Mouse (Mus musculus) ES-E14 (cell line): Measurements from ENCODE around the gene Med25.

Source experiments
- CHD2 ChIP-seq: IDR thresholded peaks from 2 replicates; pipeline ENCODE4 v1.6.1; 2014; ENCODE audit warnings: mild to moderate bottlenecking, low read depth, low read length, inconsistent platforms
- HCFC1 ChIP-seq: IDR thresholded peaks from 2 replicates; pipeline ENCODE4 v1.6.1; 2012; ENCODE audit warnings: low read length, inconsistent platforms, borderline replicate concordance; ENCODE audit not compliant: insufficient read depth
- MAFK ChIP-seq: IDR thresholded peaks from 2 replicates; pipeline ENCODE4 v1.6.1; 2014; ENCODE audit warnings: mild to moderate bottlenecking, low read depth, low read length, inconsistent platforms; ENCODE audit not compliant: insufficient read depth
- ZC3H11A ChIP-seq: IDR thresholded peaks from 2 replicates; pipeline ENCODE4 v1.6.1; 2012; ENCODE audit warnings: low read depth, mild to moderate bottlenecking, inconsistent platforms, low read length, borderline replicate concordance
- ZNF384 ChIP-seq: IDR thresholded peaks from 2 replicates; pipeline ENCODE4 v1.6.1; 2012; ENCODE audit warnings: low read depth, low read length, inconsistent platforms

DNA sequence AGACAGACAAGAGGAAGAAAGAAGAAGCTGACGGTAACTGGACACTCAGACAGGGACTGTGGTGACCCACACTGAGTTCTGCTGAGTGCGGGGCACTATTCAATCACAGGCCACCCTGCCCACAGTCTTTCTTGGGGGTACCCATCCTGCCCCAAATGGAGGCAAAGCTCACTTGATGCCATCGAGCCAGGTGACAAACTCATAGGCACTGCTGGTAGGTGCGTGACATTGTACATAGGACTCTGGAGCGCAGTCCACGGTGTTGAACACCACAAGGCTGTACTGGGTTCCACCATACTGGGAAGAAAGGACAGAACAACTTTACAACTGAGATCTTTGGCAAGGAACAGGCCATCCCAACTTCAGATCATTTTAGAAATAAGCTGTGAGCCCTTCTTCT is 901 bp downstream of the Med25 start:
- TF ChIP-seq ZNF384 (no peak), CHD2 (no peak), MAFK (no peak), HCFC1 (no peak), ZC3H11A (no peak)
